Mouse (Mus musculus) spleen, adult 2 months (tissue): ENCODE measurements around the gene Adarb1.

Experiments
- CTCF ChIP-seq: fragments of 200-500 bp; IDR thresholded peaks from 2 replicates; pipeline ENCODE4 v1.5.1; 2011; ENCODE audit warnings: mild to moderate bottlenecking, inconsistent platforms; ENCODE audit not compliant: insufficient read depth, insufficient read length, insufficient replicate concordance; ENCODE audit errors: extremely low read depth
- POLR2A ChIP-seq: fragments of 200-500 bp; IDR thresholded peaks from 2 replicates; pipeline ENCODE4 v1.6.1; 2011; ENCODE audit warnings: low read depth, low read length, inconsistent platforms

- TF ChIP-seq POLR2A (no peak), CTCF (no peak)
These were observed 49.3 kb upstream of the Adarb1 start for GRCm38 (mm10) chr10:77467407-77467806.
